ENCODE assay signal across 13 mouse cellular contexts in genomic region chr11:90367894-90368860, GRCm38 (mm10). TPM values are rescaled to one million over a fixed set of nuclear protein-coding genes. Genes with fewer than 3 reads are reported as not detected.
A peak's percentile ranks its signal among the peaks of the same experiment; 100 is the strongest.
DNase-seq lines count a peak whose midpoint lies in the region; ATAC-seq and TF ChIP-seq lines count a peak whose summit lies in the region.
"Had no signal": no experiment of that assay in that cellular context is flagged by ENCODE, and none has a peak within 500 bp of the region (broad histone marks: within the 10 kb centered on the region; RNA-seq: fewer than 3 reads in every experiment).

No protein-coding gene starts in this region.

- 73% methylated on average over 14 of the region's 14 CpGs for WGBS in heart, embryonic 16.5 days
- WGBS in lung, embryonic 16.5 days: 57% methylated on average over 14 of the region's 14 CpGs
- WGBS in intestine, postnatal 0 days: 80% methylated on average over 14 of the region's 14 CpGs
- WGBS in stomach, embryonic 14.5 days: 74% methylated on average over 14 of the region's 14 CpGs

- H3K27me3 ChIP-seq in heart, embryonic 16.5 days (ENCODE audit: control insufficient read depth, insufficient read depth, low read length): no peaks in the 10 kb centered on the region
- no peaks in the 10 kb centered on the region for H3K27me3 ChIP-seq in lung, embryonic 16.5 days (ENCODE audit: control insufficient read depth, insufficient read depth, low read depth, low read length)
- no peaks in the 10 kb centered on the region for H3K27me3 ChIP-seq in intestine, postnatal 0 days (replicated peaks; ENCODE audit: control insufficient read depth, insufficient read depth, low read length)
- no peaks in the 10 kb centered on the region for H3K27me3 ChIP-seq in stomach, embryonic 14.5 days (ENCODE audit: control insufficient read depth, insufficient read depth, low read length)

- no peaks in the 10 kb centered on the region for H3K9me3 ChIP-seq in heart, embryonic 16.5 days (replicated peaks; ENCODE audit: control insufficient read depth, low read length)
- no peaks in the 10 kb centered on the region for H3K9me3 ChIP-seq in lung, embryonic 16.5 days (ENCODE audit: control insufficient read depth, low read length)
- H3K9me3 ChIP-seq in intestine, postnatal 0 days (ENCODE audit: control insufficient read depth): no peaks in the 10 kb centered on the region
- no peaks in the 10 kb centered on the region for H3K9me3 ChIP-seq in stomach, embryonic 14.5 days (ENCODE audit: control insufficient read depth, low read depth, low read length)
- H3K9me3 ChIP-seq: megakaryocyte, embryonic 14.5 days had no signal

- H3K27ac ChIP-seq in heart, embryonic 16.5 days (ENCODE audit: low read length): peak overlapping the region; percentile 91
- H3K27ac ChIP-seq in lung, embryonic 16.5 days (ENCODE audit: low read length): peak overlapping the region; percentile 93
- 0 out of 2 replicates have a peak overlapping the region, but pooled peaks have one; percentile 58 for H3K27ac ChIP-seq in intestine, postnatal 0 days (ENCODE audit: low read depth, low read length)
- H3K27ac ChIP-seq in stomach, embryonic 14.5 days (ENCODE audit: low read length): peak overlapping the region; percentile 90; the same call in 1 of the 2 replicates

- no peak for ATAC-seq in heart, embryonic 16.5 days (replicated peaks; ENCODE audit: extremely low read depth, insufficient read depth, low FRiP score)
- ATAC-seq in lung, embryonic 16.5 days (ENCODE audit: low read depth): no peak
- no peak for ATAC-seq in intestine, postnatal 0 days
- no peak for ATAC-seq in stomach, embryonic 14.5 days (ENCODE audit: insufficient number of reproducible peaks, insufficient read depth, low FRiP score, low read depth)

- intact Hi-C loops in heart, postnatal 10 days (cut with DNase I): no loop called here

- DNase-seq in heart, postnatal 10 days: no peak
- no peak for DNase-seq in lung, postnatal 14 days
- DNase-seq in left cerebral cortex, adult 11 months (ENCODE audit: low spot score): no peak
- no peak for DNase-seq in adrenal gland, adult 2 months
- DNase-seq: adrenal gland, postnatal 36 days; cerebellum, adult 9-11 months; gastrocnemius, postnatal 14 days; liver had no signal

- no peaks in the 10 kb centered on the region for H3K36me3 ChIP-seq in heart, embryonic 16.5 days (ENCODE audit: control insufficient read depth, insufficient read depth)
- no peaks in the 10 kb centered on the region for H3K36me3 ChIP-seq in lung, embryonic 16.5 days (ENCODE audit: control insufficient read depth, insufficient read depth, low read length)
- no peaks in the 10 kb centered on the region for H3K36me3 ChIP-seq in intestine, postnatal 0 days (ENCODE audit: control insufficient read depth, insufficient read depth)
- H3K36me3 ChIP-seq in stomach, embryonic 14.5 days (ENCODE audit: control insufficient read depth, insufficient read depth, low read length): no peaks in the 10 kb centered on the region

- no peak overlapping the region; the same call in 1 of the 2 replicates for H3K4me2 ChIP-seq in heart, embryonic 16.5 days (ENCODE audit: low read depth, low read length)
- no peak overlapping the region for H3K4me2 ChIP-seq in lung, embryonic 16.5 days (ENCODE audit: low read depth, low read length)
- no peak overlapping the region for H3K4me2 ChIP-seq in intestine, postnatal 0 days (replicated peaks; ENCODE audit: low read depth)
- no peak overlapping the region for H3K4me2 ChIP-seq in stomach, embryonic 14.5 days (replicated peaks; ENCODE audit: low read depth, low read length)

- H3K9ac ChIP-seq in heart, embryonic 16.5 days (ENCODE audit: low read length): no peak overlapping the region
- H3K9ac ChIP-seq in lung, embryonic 16.5 days (ENCODE audit: low read length): no peak overlapping the region
- no peak overlapping the region for H3K9ac ChIP-seq in intestine, postnatal 0 days (ENCODE audit: low read depth, low read length)
- H3K9ac ChIP-seq in stomach, embryonic 14.5 days (replicated peaks; ENCODE audit: low read depth, low read length): no peak overlapping the region

- H3K4me3 ChIP-seq in heart, embryonic 16.5 days (ENCODE audit: low read length): no peak overlapping the region
- H3K4me3 ChIP-seq in lung, embryonic 16.5 days (ENCODE audit: low read length): no peak overlapping the region
- no peak overlapping the region for H3K4me3 ChIP-seq in intestine, postnatal 0 days (ENCODE audit: low read depth, low read length)
- H3K4me3 ChIP-seq in stomach, embryonic 14.5 days (ENCODE audit: low read depth, low read length): no peak overlapping the region
- H3K4me3 ChIP-seq: megakaryocyte, embryonic 14.5 days had no signal

- TF ChIP-seq CTCF in intestine, postnatal 0 days (IDR thresholded peaks at IDR 0.05; ENCODE audit: low read depth): no peak

- peaks cover 40% of the 10 kb centered on the region for H3K4me1 ChIP-seq in heart, embryonic 16.5 days (ENCODE audit: control insufficient read depth, insufficient read depth, low read length)
- H3K4me1 ChIP-seq in lung, embryonic 16.5 days (replicated peaks; ENCODE audit: control insufficient read depth, insufficient read depth, low read length): peaks cover 44% of the 10 kb centered on the region
- H3K4me1 ChIP-seq in intestine, postnatal 0 days (replicated peaks; ENCODE audit: control insufficient read depth, insufficient read depth, low read length): peaks cover 20% of the 10 kb centered on the region
- peaks cover 38% of the 10 kb centered on the region; the same call in 1 of the 2 replicates for H3K4me1 ChIP-seq in stomach, embryonic 14.5 days (ENCODE audit: control insufficient read depth, insufficient read depth, low read length)

RNA-seq across cellular contexts. Expression of gene Hlf, which starts 22.5 kb away (rescaled TPM):
- polyA plus RNA-seq in heart, embryonic 16.5 days (2015; fragmentation: Nextera tagmentation; extraction: Ambion mirVana): 5.3 and 5.7 TPM in 2 replicates
- total RNA-seq in heart, postnatal 10 days (2021): 10 to 100 TPM; 15.7 to 22.1 TPM
- polyA plus RNA-seq in lung, embryonic 16.5 days (2015; fragmentation: Nextera tagmentation; extraction: Ambion mirVana): 5.0 and 5.4 TPM in 2 replicates
- 0.81 and 1.0 TPM in 2 replicates for polyA plus RNA-seq in intestine, postnatal 0 days (2015; fragmentation: Nextera tagmentation; extraction: Ambion mirVana)
- 1.2 and 1.7 TPM in 2 replicates for polyA plus RNA-seq in stomach, embryonic 14.5 days (2014; fragmentation: Nextera tagmentation; extraction: Ambion mirVana)
- total RNA-seq in adrenal gland, adult 2 months (2021): 10 to 100 TPM in 1 of 2 experiments, 1 to 10 TPM in 1; 9.0 to 16.4 TPM
- 16.8 and 18.0 TPM in 2 replicates for polyA plus RNA-seq in adrenal gland, adult 2 months (2012; rRNA removed)
